Mouse (Mus musculus) megakaryocyte, embryonic 14.5 days (primary cell): ENCODE measurements around the gene Phf1. TPM values are rescaled to one million over a fixed set of nuclear protein-coding genes. Genes with fewer than 3 reads are reported as not detected.
"Not testable (repeated sequence)": the region's sequence is repeated elsewhere in the genome, so short reads cannot be mapped to it uniquely, and the experiment has no call there.

Source experiments
- H3K27me3 ChIP-seq: replicated peaks from 2 replicates; pipeline ENCODE3; 2012; ENCODE audit warnings: inconsistent platforms
- H3K36me3 ChIP-seq: replicated peaks from 2 replicates; pipeline ENCODE3; 2012; ENCODE audit warnings: low read length, inconsistent platforms, mixed read lengths
- H3K4me1 ChIP-seq: 2 replicates; pipeline ENCODE4 v1.6.1; 2012; ENCODE audit warnings: inconsistent platforms
- H3K4me3 ChIP-seq: replicated peaks from 2 replicates; pipeline ENCODE3; 2012; ENCODE audit warnings: moderate library complexity, mild to moderate bottlenecking, inconsistent platforms
- H3K9me3 ChIP-seq: 2 replicates; pipeline ENCODE4 v1.6.1; 2012; ENCODE audit warnings: inconsistent platforms
- FLI1 ChIP-seq: IDR thresholded peaks from 2 replicates; pipeline ENCODE4 v1.6.1; 2012; ENCODE audit warnings: low read length, inconsistent platforms, mixed read lengths
- GATA1 ChIP-seq: IDR thresholded peaks from 3 replicates; pipeline ENCODE4 v1.6.1; 2012; ENCODE audit warnings: mixed read lengths, low read length, inconsistent platforms, borderline replicate concordance
- polyA plus RNA-seq: library from polyadenylated mRNA; stranded (reverse); fragments of >175 nt; gene quantifications from 2 replicates; pipeline ENCODE4 v1.2.3, GENCODE M21; 2012; ENCODE audit warnings: low replicate concordance; ENCODE audit not compliant: insufficient read depth

Gene Phf1
- polyA plus RNA-seq, 1 experiment: 31.7 TPM

DNA sequence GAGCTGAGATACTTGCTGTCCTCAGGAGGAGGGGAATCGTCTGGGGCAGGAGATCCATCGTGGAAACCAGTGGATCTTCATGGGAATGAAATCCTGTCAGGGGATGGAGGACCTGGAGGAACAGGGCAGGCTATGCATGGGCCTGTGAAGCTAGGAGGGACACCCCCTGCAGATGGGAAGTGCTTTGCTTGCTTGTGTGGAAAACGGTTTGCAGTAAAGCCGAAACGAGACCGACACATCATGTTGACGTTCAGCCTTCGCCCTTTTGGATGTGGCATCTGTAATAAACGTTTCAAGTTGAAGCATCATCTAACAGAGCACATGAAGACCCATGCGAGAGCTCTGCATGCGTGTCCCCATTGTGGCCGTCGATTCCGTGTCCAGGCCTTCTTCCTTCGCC is 41.7 kb downstream of the Phf1 start:
- H3K9me3 ChIP-seq: no peaks in the 10 kb centered on the region
- TF ChIP-seq FLI1: no peak
- no peak for TF ChIP-seq GATA1
- peaks cover 52% of the 10 kb centered on the region for H3K36me3 ChIP-seq
- H3K4me1 ChIP-seq: peaks cover 72% of the 10 kb centered on the region
- H3K4me3 ChIP-seq: peak overlapping the region; percentile 99
- no peaks in the 10 kb centered on the region for H3K27me3 ChIP-seq

DNA sequence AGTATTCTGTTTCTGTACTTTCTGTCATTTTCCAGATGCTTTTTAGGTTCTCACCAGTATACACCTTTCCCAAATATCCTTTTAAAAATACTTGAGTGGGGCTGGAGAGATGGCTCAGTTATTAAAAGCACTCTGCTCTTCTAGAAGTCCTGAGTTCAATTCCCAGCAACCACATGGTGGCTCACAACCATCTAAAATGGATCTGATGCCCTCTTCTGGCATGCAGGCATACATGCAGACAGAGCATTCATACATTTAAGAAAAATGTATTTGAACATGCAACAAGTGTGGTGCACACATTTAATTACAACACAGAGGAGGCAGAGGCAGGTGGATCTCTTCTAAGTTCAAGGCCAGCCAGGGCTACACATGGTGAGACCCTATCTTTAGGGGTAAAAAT is 42.6 kb downstream of the Phf1 start:
- TF ChIP-seq GATA1 (no peak), FLI1 (no peak)
- no peaks in the 10 kb centered on the region for H3K9me3 ChIP-seq
- no peak overlapping the region for H3K4me3 ChIP-seq
- peaks cover 72% of the 10 kb centered on the region for H3K4me1 ChIP-seq
- peaks cover 55% of the 10 kb centered on the region for H3K36me3 ChIP-seq
- H3K27me3 ChIP-seq: no peaks in the 10 kb centered on the region

DNA sequence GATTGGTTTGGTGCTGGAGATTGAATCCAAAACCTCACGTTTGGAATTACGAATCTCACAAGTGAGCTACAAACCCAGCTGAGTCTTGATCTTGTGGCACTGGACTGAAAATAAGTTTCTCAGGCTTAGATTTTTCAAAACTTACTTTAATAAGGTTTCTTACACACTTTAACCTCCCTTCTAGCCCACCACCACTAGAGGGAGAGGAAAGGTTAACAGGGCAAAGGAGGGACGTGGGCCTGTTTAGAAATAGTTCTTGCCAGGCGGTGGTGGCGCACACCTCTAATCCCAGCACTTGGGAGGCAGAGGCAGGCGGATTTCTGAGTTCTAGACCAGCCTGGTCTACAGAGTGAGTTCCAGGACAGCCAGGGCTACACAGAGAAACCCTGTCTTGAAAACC is 44.5 kb downstream of the Phf1 start:
- Histone ChIP-seq H3K4me1 (peaks cover 70% of the 10 kb centered on the region), H3K36me3 (peaks cover 55% of the 10 kb centered on the region)
- H3K9me3 ChIP-seq, H3K4me3 ChIP-seq, H3K27me3 ChIP-seq: not testable (repeated sequence)

DNA sequence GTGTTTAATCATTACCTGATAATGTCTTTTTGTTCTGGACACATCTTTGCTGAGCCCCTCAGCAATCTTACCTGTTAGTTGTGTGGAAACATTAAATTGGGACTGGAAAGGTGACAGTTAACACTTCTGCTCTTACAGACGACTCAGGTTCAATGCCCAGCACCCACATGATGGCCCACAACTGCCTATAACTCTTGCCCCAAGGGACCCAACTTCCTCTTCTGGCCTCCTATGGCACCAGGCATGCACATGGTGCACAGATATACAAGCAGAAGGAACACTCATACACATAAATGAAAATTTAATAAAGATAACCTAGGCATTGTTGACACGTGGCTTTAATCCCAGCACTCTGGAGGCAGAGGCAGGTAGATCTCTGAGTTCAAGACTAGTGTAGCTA is 46.6 kb downstream of the Phf1 start:
- H3K36me3 ChIP-seq: peaks cover 52% of the 10 kb centered on the region

DNA sequence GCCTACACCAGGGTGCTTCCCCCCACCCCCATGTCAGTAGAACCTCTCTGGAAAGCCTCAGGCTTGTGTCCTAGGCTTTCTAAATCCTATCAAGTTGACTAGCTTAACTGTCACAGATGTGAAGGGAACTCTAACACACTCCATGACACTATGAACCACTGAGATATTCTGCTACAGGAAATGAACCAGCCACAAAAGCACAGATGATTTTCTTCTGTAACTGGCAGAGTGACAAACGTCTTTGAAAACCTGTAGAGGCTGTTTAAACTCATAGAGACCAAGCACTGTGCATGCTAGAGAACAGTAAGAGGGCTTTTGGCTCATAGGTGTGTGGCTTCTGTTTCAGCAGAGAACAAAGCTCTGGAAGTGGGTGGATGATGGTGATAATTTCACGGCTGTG is 48.2 kb downstream of the Phf1 start:
- TF ChIP-seq GATA1: no peak
- TF ChIP-seq FLI1: no peak
- peaks cover 52% of the 10 kb centered on the region for H3K4me1 ChIP-seq
- peaks cover 36% of the 10 kb centered on the region for H3K36me3 ChIP-seq
- peaks cover 3% of the 10 kb centered on the region; the same call in 1 of the 2 replicates for H3K9me3 ChIP-seq
- no peaks in the 10 kb centered on the region for H3K27me3 ChIP-seq
- peak overlapping the region; percentile 12 for H3K4me3 ChIP-seq

More for the DNA sequence above, 46.6 kb downstream of the Phf1 start:
- H3K27me3 ChIP-seq: no peaks in the 10 kb centered on the region
- no peaks in the 10 kb centered on the region for H3K9me3 ChIP-seq
- no peak overlapping the region for H3K4me3 ChIP-seq
- TF ChIP-seq GATA1 (no peak), FLI1 (no peak)
- peaks cover 68% of the 10 kb centered on the region for H3K4me1 ChIP-seq

DNA sequence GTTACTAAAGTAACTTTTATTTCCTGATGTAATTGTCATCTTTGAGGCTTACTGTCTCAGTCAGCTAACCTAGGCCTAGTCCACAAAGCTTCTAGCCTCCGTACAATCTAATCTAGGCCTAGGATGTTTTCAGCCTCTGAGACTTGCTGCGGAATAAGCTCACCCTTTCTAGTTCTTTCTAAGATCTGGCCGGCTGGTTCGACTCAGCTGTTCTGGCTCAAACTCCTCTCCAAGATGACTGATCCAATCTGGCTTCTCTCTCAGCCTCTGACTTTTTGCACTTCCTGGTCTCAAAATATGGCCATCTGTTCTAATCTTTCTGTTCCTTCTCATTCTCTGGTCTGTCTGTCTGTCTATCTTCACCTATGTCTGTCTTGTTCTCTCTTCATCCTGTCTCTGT is 50.5 kb downstream of the Phf1 start:
- Histone ChIP-seq H3K36me3 (peaks cover 16% of the 10 kb centered on the region), H3K4me1 (peaks cover 53% of the 10 kb centered on the region), H3K27me3 (peaks cover 6% of the 10 kb centered on the region), H3K4me3 (no peak overlapping the region), H3K9me3 (peaks cover 16% of the 10 kb centered on the region)
- TF ChIP-seq GATA1: no peak
- no peak for TF ChIP-seq FLI1

DNA sequence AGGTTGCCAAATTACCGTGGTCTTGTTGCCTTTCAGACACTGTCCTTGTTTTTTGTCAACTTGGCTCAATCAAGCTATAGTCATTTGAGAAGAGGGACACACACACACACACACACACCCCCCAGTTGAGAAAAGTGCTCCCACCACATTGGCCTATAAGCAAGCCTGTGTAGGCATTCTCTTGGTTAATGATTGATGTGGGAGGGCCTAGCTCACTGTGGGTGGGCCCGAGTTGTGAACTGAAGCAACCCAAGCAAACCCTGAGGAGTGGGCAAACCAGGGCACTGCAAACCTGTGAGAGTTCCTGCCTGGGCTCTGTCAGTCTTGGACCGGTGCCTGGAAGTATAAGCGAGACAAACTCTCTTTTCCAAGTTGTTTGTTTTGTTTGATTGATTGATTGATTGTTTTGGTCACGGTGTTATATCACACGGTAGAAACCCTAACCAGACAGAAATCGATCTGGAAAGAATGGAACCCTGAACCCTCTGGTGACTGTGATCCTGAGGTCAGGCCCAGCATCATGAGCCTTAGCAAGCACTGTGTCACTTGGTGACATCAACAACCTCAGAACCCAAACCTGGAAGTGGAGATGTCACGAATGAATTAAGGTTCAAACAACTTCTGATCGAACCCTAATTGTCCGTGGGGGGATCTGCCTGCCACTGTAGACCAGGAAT is 52.8 kb downstream of the Phf1 start:
- peaks cover 16% of the 10 kb centered on the region for H3K9me3 ChIP-seq
- peaks cover 2% of the 10 kb centered on the region for H3K36me3 ChIP-seq
- H3K4me3 ChIP-seq: no peak overlapping the region
- H3K27me3 ChIP-seq: peaks cover 6% of the 10 kb centered on the region
- H3K4me1 ChIP-seq: peaks cover 43% of the 10 kb centered on the region
- TF ChIP-seq FLI1: no peak
- TF ChIP-seq GATA1: no peak

Other genes starting within 250 kb of the Phf1 start
- gene Crebrf, start 217.4 kb upstream of the Phf1 start, polyA plus RNA-seq: 1.4 and 4.5 TPM in 2 replicates
- 8.9 and 26.5 TPM in 2 replicates for gene Bnip1, start 152.0 kb upstream of the Phf1 start, polyA plus RNA-seq
- not detected in 2 replicates for gene Nkx2-5, start 88.0 kb upstream of the Phf1 start, polyA plus RNA-seq
- 8.0 and 12.1 TPM in 2 replicates for gene Kifc5b, start 16.0 kb upstream of the Phf1 start, polyA plus RNA-seq
- gene Cuta, start 6.5 kb downstream of the Phf1 start, polyA plus RNA-seq: 396 and 1,059 TPM in 2 replicates
- gene Syngap1, start 8.2 kb downstream of the Phf1 start, polyA plus RNA-seq: 3.0 and 4.4 TPM in 2 replicates
- 2.3 and 4.1 TPM in 2 replicates for gene Zbtb9, start 40.1 kb downstream of the Phf1 start, polyA plus RNA-seq
- gene Bak1, start 96.0 kb downstream of the Phf1 start, polyA plus RNA-seq: 164 and 277 TPM in 2 replicates
- gene Itpr3, start 124.3 kb downstream of the Phf1 start, polyA plus RNA-seq: 0.17 and 1.3 TPM in 2 replicates
- gene Uqcc2, start 200.9 kb downstream of the Phf1 start, polyA plus RNA-seq: 35.6 and 163 TPM in 2 replicates
- not detected in 2 replicates for gene Ip6k3, start 234.7 kb downstream of the Phf1 start, polyA plus RNA-seq